Mouse (Mus musculus): Measurements from ENCODE around the gene Grik3.

DNA sequence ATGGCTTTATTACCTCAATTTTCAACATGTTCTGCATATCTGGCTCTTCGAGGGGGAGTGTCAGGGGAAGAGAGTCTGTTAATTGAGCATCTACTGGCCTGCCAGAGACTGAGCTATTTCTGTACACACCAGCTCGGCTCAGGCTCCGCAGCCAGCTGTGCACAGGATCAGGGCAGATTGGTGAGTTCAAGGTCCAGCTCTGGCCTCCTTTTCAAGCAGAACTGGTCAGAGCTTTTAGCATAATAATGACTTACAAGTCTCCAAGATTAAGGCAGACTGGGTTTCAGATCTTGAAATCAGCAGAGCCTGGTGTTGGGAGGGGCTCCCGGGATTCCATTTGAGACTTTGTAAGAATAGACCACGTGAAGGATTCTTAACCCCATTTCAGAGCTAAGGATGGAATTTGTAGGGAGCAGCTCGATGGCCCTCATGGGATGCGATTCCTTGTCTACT is 55.3 kb downstream of the Grik3 start:
- TF ChIP-seq CTCF (IDR thresholded peaks at IDR 0.05; ENCODE audit: low read depth) (no peak), EP300 (IDR thresholded peaks at IDR 0.05; ENCODE audit: low read depth) (no peak)
